Mouse (Mus musculus) forebrain, embryonic 15.5 days (tissue): Measurements from ENCODE around the gene Col1a2. TPM values are rescaled to one million over a fixed set of nuclear protein-coding genes. Genes with fewer than 3 reads are reported as not detected.

ENCODE experiments used
- ATAC-seq: fragments of 200-750 bp; cut with Nextera tagmentation; replicated peaks from 2 replicates; pipeline ENCODE4 v1.8.0; 2017; ENCODE audit warnings: mild to moderate bottlenecking, moderate TSS enrichment, moderate library complexity
- H3K27ac ChIP-seq: fragments of 300-500 bp; sonication (generic); replicated peaks from 2 replicates; pipeline ENCODE4 v1.5.1; 2015; ENCODE audit warnings: mild to moderate bottlenecking, inconsistent platforms
- H3K27me3 ChIP-seq: fragments of 300-500 bp; sonication (generic); 2 replicates; pipeline ENCODE4 v1.6.1; 2015; ENCODE audit warnings: inconsistent platforms
- H3K36me3 ChIP-seq: fragments of 300-500 bp; sonication (generic); 2 replicates; pipeline ENCODE4 v1.6.1; 2015; ENCODE audit warnings: mild to moderate bottlenecking, inconsistent platforms
- H3K4me1 ChIP-seq: fragments of 300-500 bp; sonication (generic); 2 replicates; pipeline ENCODE4 v1.6.1; 2015; ENCODE audit warnings: inconsistent platforms
- H3K4me2 ChIP-seq: fragments of 300-500 bp; sonication (generic); replicated peaks from 2 replicates; pipeline ENCODE4 v1.6.1; 2015; ENCODE audit warnings: mild to moderate bottlenecking, inconsistent platforms
- H3K4me3 ChIP-seq: fragments of 300-500 bp; sonication (generic); 2 replicates; pipeline ENCODE4 v1.5.1; 2015; ENCODE audit warnings: mild to moderate bottlenecking, inconsistent platforms
- H3K9ac ChIP-seq: fragments of 300-500 bp; sonication (generic); replicated peaks from 2 replicates; pipeline ENCODE4 v1.6.1; 2015; ENCODE audit warnings: mild to moderate bottlenecking, inconsistent platforms
- H3K9me3 ChIP-seq: fragments of 300-500 bp; sonication (generic); 2 replicates; pipeline ENCODE4 v1.6.1; 2016; ENCODE audit warnings: inconsistent platforms
- WGBS: fragments of 180-500 bp; shearing (Covaris S2); methylation state at CpG from one replicate; pipeline ENCODE4 v1.1.7; 2015; ENCODE audit warnings: mixed read lengths; 5-methylcytosine and 5-hydroxymethylcytosine counted together
- polyA plus RNA-seq: library from polyadenylated mRNA; unstranded; fragments of >200 nt; fragmentation: Nextera tagmentation; extraction: Ambion mirVana; gene quantifications from 2 replicates; pipeline ENCODE4 v1.2.1, GENCODE M21; 2015

Col1a2 gene
- polyA plus RNA-seq: 38.6 and 40.4 TPM in 2 replicates

GRCm38 (mm10) chr6:4504603-4505131 is at the start of gene Col1a2:
Gene Col1a2 (plus strand): TSS chr6:4504814.
- Histone ChIP-seq H3K4me2 (peak within 1 kb of the TSS; percentile 65), H3K9ac (no peak within 1 kb of the TSS), H3K4me1 (peaks cover 7% of the 10 kb centered on the region), H3K27ac (no peak within 1 kb of the TSS), H3K27me3 (peaks cover 6% of the 10 kb centered on the region), H3K4me3 (peak within 1 kb of the TSS; percentile 33), H3K36me3 (no peaks in the 10 kb centered on the region), H3K9me3 (no peaks in the 10 kb centered on the region)
- peak; percentile 23; the same call in 1 of the 2 replicates for ATAC-seq
- WGBS: 44% methylated on average over 2 of the region's 3 CpGs

GRCm38 (mm10) chr6:4455518-4455917 is 49.1 kb upstream of the Col1a2 start:
- WGBS: 35% methylated on average over 5 of the region's 5 CpGs
- H3K4me2 ChIP-seq: no peak overlapping the region
- H3K36me3 ChIP-seq: no peaks in the 10 kb centered on the region
- no peak overlapping the region for H3K27ac ChIP-seq
- no peaks in the 10 kb centered on the region for H3K9me3 ChIP-seq
- ATAC-seq: no peak
- H3K4me1 ChIP-seq: no peaks in the 10 kb centered on the region
- H3K9ac ChIP-seq: no peak overlapping the region
- no peak overlapping the region for H3K4me3 ChIP-seq
- H3K27me3 ChIP-seq: no peaks in the 10 kb centered on the region

GRCm38 (mm10) chr6:4455961-4456617 is 48.5 kb upstream of the Col1a2 start:
- ATAC-seq: no peak
- H3K36me3 ChIP-seq: no peaks in the 10 kb centered on the region
- no peak overlapping the region for H3K4me3 ChIP-seq
- no peaks in the 10 kb centered on the region for H3K27me3 ChIP-seq
- no peak overlapping the region for H3K4me2 ChIP-seq
- 16% methylated on average over 5 of the region's 5 CpGs for WGBS
- H3K9ac ChIP-seq: no peak overlapping the region
- no peaks in the 10 kb centered on the region for H3K4me1 ChIP-seq
- H3K9me3 ChIP-seq: no peaks in the 10 kb centered on the region
- no peak overlapping the region for H3K27ac ChIP-seq

GRCm38 (mm10) chr6:4456691-4457447 is 47.7 kb upstream of the Col1a2 start:
- Histone ChIP-seq H3K27ac (no peak overlapping the region), H3K9me3 (no peaks in the 10 kb centered on the region), H3K4me3 (no peak overlapping the region), H3K27me3 (no peaks in the 10 kb centered on the region), H3K36me3 (no peaks in the 10 kb centered on the region), H3K4me2 (no peak overlapping the region), H3K9ac (no peak overlapping the region), H3K4me1 (no peaks in the 10 kb centered on the region)
- ATAC-seq: no peak
- WGBS: 69% methylated on average over 12 of the region's 12 CpGs

GRCm38 (mm10) chr6:4457555-4457996 is 47.0 kb upstream of the Col1a2 start:
- H3K4me2 ChIP-seq: no peak overlapping the region
- H3K36me3 ChIP-seq: no peaks in the 10 kb centered on the region
- H3K27ac ChIP-seq: no peak overlapping the region
- ATAC-seq: no peak
- no peak overlapping the region for H3K4me3 ChIP-seq
- no peaks in the 10 kb centered on the region for H3K4me1 ChIP-seq
- WGBS: 21% methylated on average over 6 of the region's 6 CpGs
- H3K9me3 ChIP-seq: no peaks in the 10 kb centered on the region
- H3K9ac ChIP-seq: no peak overlapping the region
- no peaks in the 10 kb centered on the region for H3K27me3 ChIP-seq

- no peak for ATAC-seq
- 31% methylated on average over 3 of the region's 3 CpGs for WGBS
- no peak overlapping the region for H3K27ac ChIP-seq
- no peaks in the 10 kb centered on the region for H3K4me1 ChIP-seq
- no peaks in the 10 kb centered on the region for H3K36me3 ChIP-seq
- H3K27me3 ChIP-seq: no peaks in the 10 kb centered on the region
- no peak overlapping the region for H3K4me3 ChIP-seq
- H3K9ac ChIP-seq: no peak overlapping the region
- no peaks in the 10 kb centered on the region for H3K9me3 ChIP-seq
- H3K4me2 ChIP-seq: no peak overlapping the region
Measured at GRCm38 (mm10) chr6:4465320-4465719, 39.3 kb upstream of the Col1a2 start.

- 27% methylated on average over 4 of the region's 4 CpGs for WGBS
- no peaks in the 10 kb centered on the region for H3K36me3 ChIP-seq
- H3K4me3 ChIP-seq: no peak overlapping the region
- H3K9me3 ChIP-seq: no peaks in the 10 kb centered on the region
- no peak overlapping the region for H3K4me2 ChIP-seq
- ATAC-seq: no peak
- no peak overlapping the region for H3K9ac ChIP-seq
- H3K27me3 ChIP-seq: no peaks in the 10 kb centered on the region
- peaks cover 14% of the 10 kb centered on the region; the same call in 1 of the 2 replicates for H3K4me1 ChIP-seq
- no peak overlapping the region for H3K27ac ChIP-seq
Measured at GRCm38 (mm10) chr6:4483577-4483936, 21.1 kb upstream of the Col1a2 start.

GRCm38 (mm10) chr6:4483937-4484601 is 20.5 kb upstream of the Col1a2 start:
- 47% methylated on average over 7 of the region's 7 CpGs for WGBS
- Histone ChIP-seq H3K9me3 (no peaks in the 10 kb centered on the region), H3K9ac (no peak overlapping the region), H3K27ac (no peak overlapping the region), H3K4me3 (no peak overlapping the region), H3K27me3 (no peaks in the 10 kb centered on the region), H3K4me2 (no peak overlapping the region), H3K36me3 (no peaks in the 10 kb centered on the region), H3K4me1 (peaks cover 14% of the 10 kb centered on the region; the same call in 1 of the 2 replicates)
- no peak for ATAC-seq

GRCm38 (mm10) chr6:4488349-4488748 is 16.3 kb upstream of the Col1a2 start:
- Histone ChIP-seq H3K4me3 (no peak overlapping the region), H3K9ac (no peak overlapping the region), H3K4me2 (no peak overlapping the region), H3K9me3 (no peaks in the 10 kb centered on the region), H3K4me1 (peaks cover 19% of the 10 kb centered on the region; the same call in 1 of the 2 replicates), H3K27me3 (no peaks in the 10 kb centered on the region), H3K27ac (no peak overlapping the region), H3K36me3 (no peaks in the 10 kb centered on the region)
- WGBS: 10% methylated on average over 1 of the region's 1 CpGs
- no peak for ATAC-seq

- no peak for ATAC-seq
- Histone ChIP-seq H3K27ac (0 out of 2 replicates have a peak overlapping the region, but pooled peaks have one; percentile 8), H3K4me3 (no peak overlapping the region), H3K4me1 (peaks cover 19% of the 10 kb centered on the region; the same call in 1 of the 2 replicates), H3K4me2 (no peak overlapping the region), H3K9ac (no peak overlapping the region), H3K36me3 (no peaks in the 10 kb centered on the region), H3K27me3 (no peaks in the 10 kb centered on the region), H3K9me3 (no peaks in the 10 kb centered on the region)
- 69% methylated on average over 1 of the region's 1 CpGs for WGBS
Measured at GRCm38 (mm10) chr6:4488966-4489365, 15.6 kb upstream of the Col1a2 start.

- ATAC-seq: no peak
- 57% methylated on average over 6 of the region's 6 CpGs for WGBS
Measured at GRCm38 (mm10) chr6:4489366-4490245, 15.0 kb upstream of the Col1a2 start.

More at GRCm38 (mm10) chr6:4489366-4490245, 15.0 kb upstream of the Col1a2 start:
- H3K4me3 ChIP-seq: no peak overlapping the region
- H3K27ac ChIP-seq: 0 out of 2 replicates have a peak overlapping the region, but pooled peaks have one; percentile 8
- no peaks in the 10 kb centered on the region for H3K9me3 ChIP-seq
- H3K4me1 ChIP-seq: peaks cover 12% of the 10 kb centered on the region; the same call in 1 of the 2 replicates
- H3K4me2 ChIP-seq: no peak overlapping the region
- no peaks in the 10 kb centered on the region for H3K27me3 ChIP-seq
- no peaks in the 10 kb centered on the region for H3K36me3 ChIP-seq
- H3K9ac ChIP-seq: no peak overlapping the region
